Mouse (Mus musculus) forebrain, embryonic 13.5 days (tissue): Measurements from ENCODE around the gene Dlx3. TPM values are rescaled to one million over a fixed set of nuclear protein-coding genes. Genes with fewer than 3 reads are reported as not detected.

Experiments used
- ATAC-seq: fragments of 200-750 bp; cut with Nextera tagmentation; 2 replicates; pipeline ENCODE4 v1.8.0; 2017
- H3K27ac ChIP-seq: fragments of 300-500 bp; sonication (generic); 2 replicates; pipeline ENCODE4 v1.5.1; 2015; ENCODE audit warnings: inconsistent platforms, mild to moderate bottlenecking, moderate library complexity
- H3K27me3 ChIP-seq: fragments of 300-500 bp; sonication (generic); 2 replicates; pipeline ENCODE4 v1.6.1; 2015; ENCODE audit warnings: mild to moderate bottlenecking, inconsistent platforms
- H3K36me3 ChIP-seq: fragments of 300-500 bp; sonication (generic); 2 replicates; pipeline ENCODE4 v1.6.1; 2015; ENCODE audit warnings: mild to moderate bottlenecking, inconsistent platforms; ENCODE audit not compliant: poor library complexity, severe bottlenecking
- H3K4me1 ChIP-seq: fragments of 300-500 bp; sonication (generic); 2 replicates; pipeline ENCODE4 v1.6.1; 2015; ENCODE audit warnings: inconsistent platforms
- H3K4me2 ChIP-seq: fragments of 300-500 bp; sonication (generic); 2 replicates; pipeline ENCODE4 v1.6.1; 2015; ENCODE audit warnings: inconsistent platforms, mild to moderate bottlenecking, moderate library complexity
- H3K4me3 ChIP-seq: fragments of 300-500 bp; sonication (generic); 2 replicates; pipeline ENCODE4 v1.5.1; 2015; ENCODE audit warnings: mild to moderate bottlenecking, inconsistent platforms
- H3K9ac ChIP-seq: fragments of 300-500 bp; sonication (generic); 2 replicates; pipeline ENCODE4 v1.6.1; 2015; ENCODE audit warnings: mild to moderate bottlenecking, inconsistent platforms
- H3K9me3 ChIP-seq: fragments of 300-500 bp; sonication (generic); replicated peaks from 2 replicates; pipeline ENCODE4 v1.6.1; 2016; ENCODE audit warnings: inconsistent platforms
- WGBS: fragments of 180-500 bp; shearing (Covaris S2); methylation state at CpG from one replicate; pipeline ENCODE4 v1.1.7; 2015; 5-methylcytosine and 5-hydroxymethylcytosine counted together
- polyA plus RNA-seq: library from polyadenylated mRNA; unstranded; fragments of >200 nt; fragmentation: Nextera tagmentation; extraction: Ambion mirVana; gene quantifications from 2 replicates; pipeline ENCODE4 v1.2.1, GENCODE M21; 2015

Gene Dlx3
- polyA plus RNA-seq, 1 experiment from 2014 or later: not detected

- ATAC-seq: no peak
Observed at GRCm38 (mm10) chr11:95153116-95153515, 33.2 kb downstream of the Dlx3 start.

GRCm38 (mm10) chr11:95153681-95154080 lies 33.8 kb downstream of the Dlx3 start:
- H3K27ac ChIP-seq: no peak overlapping the region
- peaks cover 66% of the 10 kb centered on the region for H3K27me3 ChIP-seq
- no peaks in the 10 kb centered on the region for H3K4me1 ChIP-seq
- no peak for ATAC-seq
- no peak overlapping the region for H3K4me3 ChIP-seq
- 76% methylated on average over 5 of the region's 5 CpGs for WGBS
- H3K36me3 ChIP-seq: no peaks in the 10 kb centered on the region
- H3K4me2 ChIP-seq: no peak overlapping the region
- H3K9me3 ChIP-seq: no peaks in the 10 kb centered on the region
- no peak overlapping the region for H3K9ac ChIP-seq

More at GRCm38 (mm10) chr11:95153116-95153515, 33.2 kb downstream of the Dlx3 start:
- Histone ChIP-seq H3K9ac (no peak overlapping the region), H3K27ac (no peak overlapping the region), H3K4me1 (no peaks in the 10 kb centered on the region), H3K36me3 (no peaks in the 10 kb centered on the region), H3K27me3 (peaks cover 71% of the 10 kb centered on the region), H3K9me3 (no peaks in the 10 kb centered on the region), H3K4me2 (no peak overlapping the region), H3K4me3 (no peak overlapping the region)
- WGBS: 29% methylated on average over 5 of the region's 5 CpGs

- H3K4me3 ChIP-seq: no peak overlapping the region
- no peak overlapping the region for H3K27ac ChIP-seq
- WGBS: 88% methylated on average over 2 of the region's 2 CpGs
- no peaks in the 10 kb centered on the region for H3K9me3 ChIP-seq
- no peak for ATAC-seq
- H3K27me3 ChIP-seq: peaks cover 48% of the 10 kb centered on the region
- no peaks in the 10 kb centered on the region for H3K4me1 ChIP-seq
- no peak overlapping the region for H3K9ac ChIP-seq
- no peak overlapping the region for H3K4me2 ChIP-seq
- H3K36me3 ChIP-seq: no peaks in the 10 kb centered on the region
Observed at GRCm38 (mm10) chr11:95155511-95155910, 35.6 kb downstream of the Dlx3 start.

- H3K4me2 ChIP-seq: no peak overlapping the region
- no peak overlapping the region for H3K4me3 ChIP-seq
- H3K4me1 ChIP-seq: no peaks in the 10 kb centered on the region
- H3K27me3 ChIP-seq: peaks cover 29% of the 10 kb centered on the region
- WGBS: 59% methylated on average over 5 of the region's 5 CpGs
- no peak overlapping the region for H3K9ac ChIP-seq
- H3K9me3 ChIP-seq: no peaks in the 10 kb centered on the region
- H3K27ac ChIP-seq: no peak overlapping the region
- no peaks in the 10 kb centered on the region for H3K36me3 ChIP-seq
- no peak for ATAC-seq
Observed at GRCm38 (mm10) chr11:95157356-95157755, 37.4 kb downstream of the Dlx3 start.

- peaks cover 24% of the 10 kb centered on the region for H3K27me3 ChIP-seq
- no peaks in the 10 kb centered on the region for H3K4me1 ChIP-seq
- H3K9me3 ChIP-seq: no peaks in the 10 kb centered on the region
- no peaks in the 10 kb centered on the region for H3K36me3 ChIP-seq
- WGBS: 84% methylated on average over 5 of the region's 5 CpGs
- no peak overlapping the region for H3K27ac ChIP-seq
- H3K4me3 ChIP-seq: no peak overlapping the region
- no peak overlapping the region for H3K4me2 ChIP-seq
- H3K9ac ChIP-seq: no peak overlapping the region
- ATAC-seq: no peak
Observed at GRCm38 (mm10) chr11:95157872-95158271, 38.0 kb downstream of the Dlx3 start.

GRCm38 (mm10) chr11:95159763-95160371 lies 39.9 kb downstream of the Dlx3 start:
- no peaks in the 10 kb centered on the region for H3K4me1 ChIP-seq
- no peaks in the 10 kb centered on the region for H3K9me3 ChIP-seq
- 90% methylated on average over 8 of the region's 8 CpGs for WGBS
- H3K4me3 ChIP-seq: no peak overlapping the region
- no peak overlapping the region for H3K27ac ChIP-seq
- H3K27me3 ChIP-seq: peaks cover 8% of the 10 kb centered on the region
- no peak for ATAC-seq
- H3K4me2 ChIP-seq: no peak overlapping the region
- no peak overlapping the region for H3K9ac ChIP-seq
- H3K36me3 ChIP-seq: no peaks in the 10 kb centered on the region

- Histone ChIP-seq H3K4me2 (no peak overlapping the region), H3K36me3 (no peaks in the 10 kb centered on the region), H3K9me3 (no peaks in the 10 kb centered on the region), H3K4me1 (no peaks in the 10 kb centered on the region), H3K27ac (no peak overlapping the region), H3K4me3 (no peak overlapping the region), H3K27me3 (peaks cover 7% of the 10 kb centered on the region), H3K9ac (no peak overlapping the region)
- ATAC-seq: no peak
- WGBS: 47% methylated on average over 7 of the region's 7 CpGs
Observed at GRCm38 (mm10) chr11:95160693-95161092, 40.8 kb downstream of the Dlx3 start.

GRCm38 (mm10) chr11:95161708-95162107 lies 41.8 kb downstream of the Dlx3 start:
- Histone ChIP-seq H3K36me3 (no peaks in the 10 kb centered on the region), H3K27me3 (peaks cover 4% of the 10 kb centered on the region; the same call in 1 of the 2 replicates), H3K9ac (no peak overlapping the region), H3K27ac (no peak overlapping the region), H3K9me3 (no peaks in the 10 kb centered on the region), H3K4me2 (no peak overlapping the region), H3K4me1 (no peaks in the 10 kb centered on the region), H3K4me3 (no peak overlapping the region)
- 80% methylated on average over 4 of the region's 4 CpGs for WGBS
- no peak for ATAC-seq

- WGBS: 83% methylated on average over 5 of the region's 5 CpGs
- ATAC-seq: no peak
- peaks cover 3% of the 10 kb centered on the region; the same call in 1 of the 2 replicates for H3K27me3 ChIP-seq
Observed at GRCm38 (mm10) chr11:95165857-95166256, 45.9 kb downstream of the Dlx3 start.

More at GRCm38 (mm10) chr11:95165857-95166256, 45.9 kb downstream of the Dlx3 start:
- no peak overlapping the region for H3K4me2 ChIP-seq
- H3K9ac ChIP-seq: no peak overlapping the region
- H3K27ac ChIP-seq: no peak overlapping the region
- H3K4me1 ChIP-seq: no peaks in the 10 kb centered on the region
- no peaks in the 10 kb centered on the region for H3K36me3 ChIP-seq
- no peak overlapping the region for H3K4me3 ChIP-seq
- H3K9me3 ChIP-seq: no peaks in the 10 kb centered on the region

Other genes with a start within 250 kb of the Dlx3 start
- 29.9 and 31.5 TPM in 2 replicates for gene Col1a1, start 183.9 kb upstream of the Dlx3 start, polyA plus RNA-seq
- not detected in 2 replicates for gene Hils1, start 152.5 kb upstream of the Dlx3 start, polyA plus RNA-seq
- gene Sgca, start 143.8 kb upstream of the Dlx3 start, polyA plus RNA-seq: not detected in 2 replicates
- gene Ppp1r9b, start 129.1 kb upstream of the Dlx3 start, polyA plus RNA-seq: 15.8 and 16.3 TPM in 2 replicates
- 89.2 and 95.0 TPM in 2 replicates for gene Samd14, start 110.2 kb upstream of the Dlx3 start, polyA plus RNA-seq
- gene Pdk2, start 78.8 kb upstream of the Dlx3 start, polyA plus RNA-seq: 19.7 and 20.2 TPM in 2 replicates
- 2.4 and 3.9 TPM in 2 replicates for gene Itga3, start 43.3 kb upstream of the Dlx3 start, polyA plus RNA-seq
- gene Dlx4, start 26.1 kb downstream of the Dlx3 start, polyA plus RNA-seq: not detected in 2 replicates
- gene Tac4, start 141.4 kb downstream of the Dlx3 start, polyA plus RNA-seq: not detected in 2 replicates
- 66.0 and 77.5 TPM in 2 replicates for gene Kat7, start 190.1 kb downstream of the Dlx3 start, polyA plus RNA-seq
- gene Fam117a, start 216.9 kb downstream of the Dlx3 start, polyA plus RNA-seq: 3.0 and 3.8 TPM in 2 replicates